Mouse (Mus musculus) heart, postnatal 10 days (tissue): ENCODE results near the gene Usp10. TPM values are rescaled to one million over a fixed set of nuclear protein-coding genes. Genes with fewer than 3 reads are reported as not detected.

Source experiments
- DNase-seq, 2 experiments: peaks; one replicate each; pipeline ENCODE4 v3.0.0; 2021
- intact Hi-C: fragments of 180-260 bp; cut with DNase I; formaldehyde crosslinking; loops from one replicate; pipeline ENCODE4 v1.15.1; 2025
- total RNA-seq, 2 experiments: library from RNA; stranded (reverse); gene quantifications; 2 replicates each; pipeline ENCODE4 v1.2.3; 2021

The Usp10 gene
- total RNA-seq, 2 experiments from 2014 or later: 57.2 to 69.2 TPM

DNA sequence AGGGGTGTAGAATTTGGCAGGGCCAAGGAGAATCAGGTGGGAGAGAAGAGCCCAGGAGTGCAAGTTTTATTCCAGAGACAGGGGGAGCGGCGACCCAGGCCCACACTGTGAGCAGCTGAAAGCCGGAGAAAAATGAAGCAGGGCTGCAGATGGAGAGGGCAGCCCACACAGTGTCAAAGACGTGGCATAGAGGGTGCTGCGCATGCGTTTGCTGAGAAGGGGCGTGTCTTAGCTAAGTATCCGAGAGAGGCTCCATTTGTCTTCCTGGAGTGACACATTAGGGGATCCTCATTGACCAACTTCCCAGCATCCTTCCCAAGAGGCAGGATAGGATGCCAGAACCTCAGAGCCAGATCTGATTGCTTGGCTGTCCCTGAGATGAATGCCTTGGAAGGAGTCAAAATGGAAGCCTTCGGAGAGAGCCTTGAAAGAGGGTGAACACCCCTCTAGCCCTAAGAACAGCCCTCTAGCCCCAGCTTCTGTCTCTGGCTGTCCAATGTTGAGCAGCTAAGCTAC, 96.5 kb downstream of the Usp10 start:
- DNase-seq: peak in 1 of 2 experiments; percentile 48
- intact Hi-C loops: no loop called here

Other genes starting within 250 kb of the Usp10 start
- 10 to 100 TPM; 45.0 to 47.4 TPM for gene Wfdc1, start 244.0 kb upstream of the Usp10 start, total RNA-seq
- gene Atp2c2, start 210.4 kb upstream of the Usp10 start, total RNA-seq: not detected
- gene Tldc1, start 131.9 kb upstream of the Usp10 start, total RNA-seq: 10 to 100 TPM; 11.4 to 11.5 TPM
- 10 to 100 TPM; 39.4 to 44.2 TPM for gene Cotl1, start 69.8 kb upstream of the Usp10 start, total RNA-seq
- 1 to 10 TPM; 4.1 to 5.4 TPM for gene Klhl36, start 48.1 kb upstream of the Usp10 start, total RNA-seq
- gene Gm20388, start 481 bp downstream of the Usp10 start, total RNA-seq: 1 to 10 TPM; 2.0 to 2.2 TPM
- gene Crispld2, start 82.1 kb downstream of the Usp10 start, total RNA-seq: 10 to 100 TPM; 10.6 to 14.8 TPM
- gene Zdhhc7, start 191.1 kb downstream of the Usp10 start, total RNA-seq: 10 to 100 TPM; 38.0 to 43.6 TPM
- 10 to 100 TPM; 18.7 to 20.1 TPM for gene 6430548M08Rik, start 203.8 kb downstream of the Usp10 start, total RNA-seq